Mouse (Mus musculus): Measurements from ENCODE around the gene Scamp1. TPM values are rescaled to one million over a fixed set of nuclear protein-coding genes. Genes with fewer than 3 reads are reported as not detected.

The Scamp1 gene
- polyA plus RNA-seq, 1 experiment, result 22.3 TPM

DNA sequence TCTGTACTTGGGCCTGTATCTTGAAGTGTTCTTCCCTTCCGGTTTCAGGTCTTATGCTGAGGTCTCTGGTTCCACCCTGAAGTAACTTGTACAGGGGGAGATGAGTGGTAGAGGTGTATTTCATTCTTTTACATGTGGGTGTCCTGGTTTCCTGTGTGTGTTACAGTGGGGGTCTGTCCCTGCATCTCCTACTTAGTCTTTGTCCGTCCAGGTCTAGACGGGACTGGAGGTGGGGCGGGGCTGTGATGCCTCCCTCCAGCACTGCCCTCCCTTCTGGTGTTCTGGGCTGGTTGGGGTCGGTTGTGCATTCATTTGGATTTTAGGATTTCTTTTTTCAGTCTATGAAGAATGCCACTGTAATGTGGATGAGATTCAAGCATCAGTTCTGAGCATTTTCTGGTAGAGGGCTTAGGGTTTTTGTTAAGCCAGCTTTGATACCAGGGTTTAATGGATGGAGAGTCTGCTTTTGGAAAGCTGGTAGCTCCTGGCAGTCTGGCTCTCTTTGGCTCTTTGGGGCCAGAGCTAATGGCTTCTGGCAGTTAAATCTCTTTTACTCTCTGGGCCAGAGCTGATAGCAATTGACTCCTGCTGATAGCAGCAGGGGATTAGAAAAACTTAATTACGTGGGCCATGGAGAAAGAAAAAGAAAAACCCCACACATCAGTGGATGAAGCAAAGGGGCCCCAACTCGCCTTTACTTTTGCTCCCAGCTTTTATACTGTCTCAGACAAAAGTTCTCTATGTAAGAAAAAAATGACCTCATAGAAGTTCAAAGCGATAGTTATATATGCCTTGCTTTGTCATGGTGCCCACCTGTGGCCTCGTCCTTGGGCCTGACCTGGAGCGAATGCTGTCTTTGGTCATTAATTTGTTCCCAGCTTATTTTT, 97.2 kb downstream of the Scamp1 start:
- H3K4me1 ChIP-seq (ENCODE audit: control insufficient read depth, insufficient read depth, low read length), result no peaks in the 10 kb centered on the region
- H3K27ac ChIP-seq (ENCODE audit: insufficient read depth, low read depth, low read length), result no peak overlapping the region
- 83% methylated on average over 10 of the region's 10 CpGs for WGBS

DNA sequence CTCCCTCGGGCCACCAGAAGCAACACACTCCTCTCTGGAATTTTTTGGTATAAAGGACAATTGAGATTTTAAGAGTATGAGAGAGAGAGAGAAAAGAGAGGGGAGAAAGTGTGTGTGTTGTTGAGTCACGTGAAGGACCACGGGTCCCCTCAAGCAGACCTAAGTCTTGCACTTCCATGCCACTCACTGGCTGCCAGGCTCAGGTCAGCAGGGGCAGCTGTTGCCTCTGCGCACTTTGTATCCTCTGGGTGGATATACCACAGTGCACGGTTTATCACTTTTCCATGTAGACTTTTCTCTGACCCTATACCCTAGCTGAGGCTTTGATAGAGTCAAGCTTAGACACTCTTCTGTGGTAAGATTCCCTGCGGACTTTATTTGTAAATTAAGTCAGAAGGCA, 100.0 kb downstream of the Scamp1 start:
- WGBS, result 84% methylated on average over 5 of the region's 6 CpGs
- no peak for DNase-seq
- no peaks in the 10 kb centered on the region for H3K27me3 ChIP-seq (replicated peaks; ENCODE audit: control insufficient read depth, insufficient read depth, low read length)
- peaks cover 7% of the 10 kb centered on the region; the same call in 1 of the 2 replicates for H3K4me1 ChIP-seq (ENCODE audit: control insufficient read depth, insufficient read depth, low read length)
- no peak overlapping the region for H3K4me3 ChIP-seq (ENCODE audit: insufficient read depth, low read depth, low read length)
- H3K36me3 ChIP-seq (ENCODE audit: control insufficient read depth, insufficient read depth, low read length), result no peaks in the 10 kb centered on the region
- TF ChIP-seq CTCF (conservative IDR thresholded peaks at IDR 0.05; ENCODE audit: insufficient read depth, insufficient read length, low read depth, low read length), result no peak
- no peak for TF ChIP-seq POLR2A (IDR thresholded peaks at IDR 0.05; ENCODE audit: low read depth, low read length)
- no peak overlapping the region for H3K27ac ChIP-seq (ENCODE audit: insufficient read depth, low read depth, low read length)

More for the DNA sequence above, 97.2 kb downstream of the Scamp1 start:
- no peak for DNase-seq
- H3K27me3 ChIP-seq (replicated peaks; ENCODE audit: control insufficient read depth, insufficient read depth, low read length), result no peaks in the 10 kb centered on the region
- TF ChIP-seq POLR2A (IDR thresholded peaks at IDR 0.05; ENCODE audit: low read depth, low read length) (no peak), CTCF (conservative IDR thresholded peaks at IDR 0.05; ENCODE audit: insufficient read depth, insufficient read length, low read depth, low read length) (no peak)
- H3K4me3 ChIP-seq (ENCODE audit: insufficient read depth, low read depth, low read length), result no peak overlapping the region
- H3K36me3 ChIP-seq (ENCODE audit: control insufficient read depth, insufficient read depth, low read length), result no peaks in the 10 kb centered on the region

DNA sequence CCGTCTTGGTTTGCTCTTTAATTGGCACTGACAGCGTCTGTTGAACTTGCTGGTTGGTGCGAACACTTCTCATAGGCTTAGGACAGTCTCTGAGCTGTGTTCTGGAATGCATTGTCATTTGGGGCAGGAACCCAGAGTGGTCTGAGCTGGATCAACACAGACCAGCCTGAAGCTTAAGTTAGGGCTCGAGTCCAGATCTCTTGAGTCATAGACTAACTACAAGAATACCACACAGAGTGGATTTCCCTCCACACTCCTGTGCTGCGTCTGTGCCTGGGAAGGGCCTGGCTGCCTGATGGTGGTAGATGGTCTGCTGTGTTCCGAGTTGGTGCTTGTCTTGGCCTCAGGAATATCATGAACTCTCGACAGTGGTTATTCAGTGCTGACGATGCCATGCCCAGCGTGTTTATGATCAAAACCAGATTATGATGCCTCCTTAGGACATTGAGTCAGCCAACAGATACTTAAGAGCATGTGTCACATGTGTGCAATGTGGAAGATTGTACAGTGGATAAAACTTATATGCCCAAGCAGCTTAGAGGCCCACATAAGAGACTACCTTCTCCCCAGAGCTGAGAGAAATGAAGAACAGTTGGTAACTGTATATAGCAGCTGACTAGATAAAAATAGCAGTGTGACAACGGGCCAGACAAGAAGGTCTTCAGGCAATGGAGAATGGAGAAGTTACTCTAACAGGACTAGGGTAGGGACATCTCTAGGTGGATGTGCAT, 100.8 kb downstream of the Scamp1 start:
- Histone ChIP-seq H3K27me3 (replicated peaks; ENCODE audit: control insufficient read depth, insufficient read depth, low read length) (no peaks in the 10 kb centered on the region), H3K4me3 (ENCODE audit: insufficient read depth, low read depth, low read length) (no peak overlapping the region), H3K4me1 (ENCODE audit: control insufficient read depth, insufficient read depth, low read length) (peaks cover 7% of the 10 kb centered on the region; the same call in 1 of the 2 replicates), H3K36me3 (ENCODE audit: control insufficient read depth, insufficient read depth, low read length) (no peaks in the 10 kb centered on the region), H3K27ac (ENCODE audit: insufficient read depth, low read depth, low read length) (no peak overlapping the region)
- 89% methylated on average over 10 of the region's 10 CpGs for WGBS
- no peak for TF ChIP-seq POLR2A (IDR thresholded peaks at IDR 0.05; ENCODE audit: low read depth, low read length)
- TF ChIP-seq CTCF (conservative IDR thresholded peaks at IDR 0.05; ENCODE audit: insufficient read depth, insufficient read length, low read depth, low read length), result no peak
- no peak for DNase-seq

DNA sequence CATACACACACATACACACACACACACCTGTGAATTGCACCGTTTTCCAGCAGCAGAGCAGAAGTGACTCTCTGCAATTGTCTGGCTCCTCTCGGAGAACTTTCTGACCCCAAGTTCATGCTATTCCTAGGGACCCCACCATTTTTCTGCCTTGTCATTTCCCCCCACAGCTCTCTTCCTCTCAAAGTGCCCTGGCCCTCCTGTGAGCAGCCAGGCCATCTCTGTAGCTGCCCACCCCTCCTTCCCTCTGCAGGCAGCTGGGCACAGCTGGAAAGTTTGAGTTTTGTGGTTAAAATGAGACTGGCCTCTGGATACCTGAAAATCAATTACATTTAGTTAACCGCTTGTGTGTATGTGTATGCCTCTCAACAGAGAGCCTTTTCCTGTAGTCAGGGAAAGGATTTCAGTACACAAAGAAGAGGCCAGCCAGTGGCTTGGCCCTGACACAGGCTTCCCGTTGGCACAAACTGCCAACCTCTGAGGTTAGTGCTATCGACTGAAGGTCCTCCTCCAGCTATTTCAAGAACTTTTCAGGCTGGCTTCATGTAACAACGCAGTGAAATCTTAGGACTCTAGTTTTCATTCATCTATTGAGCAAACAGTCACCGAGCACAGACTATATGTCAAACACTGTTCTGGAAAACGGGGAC, 102.2 kb downstream of the Scamp1 start:
- peaks cover 7% of the 10 kb centered on the region; the same call in 1 of the 2 replicates for H3K4me1 ChIP-seq (ENCODE audit: control insufficient read depth, insufficient read depth, low read length)
- H3K36me3 ChIP-seq (ENCODE audit: control insufficient read depth, insufficient read depth, low read length), result no peaks in the 10 kb centered on the region
- no peak for TF ChIP-seq POLR2A (IDR thresholded peaks at IDR 0.05; ENCODE audit: low read depth, low read length)
- no peak for TF ChIP-seq CTCF (conservative IDR thresholded peaks at IDR 0.05; ENCODE audit: insufficient read depth, insufficient read length, low read depth, low read length)
- DNase-seq, result no peak
- no peaks in the 10 kb centered on the region for H3K27me3 ChIP-seq (replicated peaks; ENCODE audit: control insufficient read depth, insufficient read depth, low read length)
- WGBS, result 68% methylated on average over 8 of the region's 8 CpGs
- H3K4me3 ChIP-seq (ENCODE audit: insufficient read depth, low read depth, low read length), result no peak overlapping the region
- no peak overlapping the region for H3K27ac ChIP-seq (ENCODE audit: insufficient read depth, low read depth, low read length)

DNA sequence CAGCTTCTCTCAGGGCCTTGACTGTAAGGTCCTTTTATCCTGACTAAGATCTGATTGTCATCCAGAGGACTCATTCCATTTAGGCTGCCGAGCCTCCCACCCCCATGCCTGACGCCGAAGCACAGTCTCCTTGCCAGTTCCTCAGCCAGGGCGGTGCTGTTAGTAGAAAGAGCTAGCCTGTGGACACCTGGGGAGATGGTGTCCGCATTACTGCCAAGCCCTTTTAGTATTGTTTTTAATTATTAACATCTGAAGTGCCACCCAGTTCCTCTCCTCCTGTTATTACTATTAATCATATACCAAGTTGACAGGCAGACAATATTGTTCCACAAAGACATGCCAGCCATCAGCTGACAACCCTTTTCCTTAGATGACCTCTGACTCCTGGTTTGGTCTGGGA, 103.6 kb downstream of the Scamp1 start:
- H3K4me1 ChIP-seq (ENCODE audit: control insufficient read depth, insufficient read depth, low read length), result peaks cover 7% of the 10 kb centered on the region; the same call in 1 of the 2 replicates
- no peak overlapping the region for H3K4me3 ChIP-seq (ENCODE audit: insufficient read depth, low read depth, low read length)
- WGBS, result 47% methylated on average over 5 of the region's 5 CpGs
- DNase-seq, result peak; percentile 77
- H3K27ac ChIP-seq (ENCODE audit: insufficient read depth, low read depth, low read length), result no peak overlapping the region
- H3K36me3 ChIP-seq (ENCODE audit: control insufficient read depth, insufficient read depth, low read length), result no peaks in the 10 kb centered on the region
- no peak for TF ChIP-seq CTCF (conservative IDR thresholded peaks at IDR 0.05; ENCODE audit: insufficient read depth, insufficient read length, low read depth, low read length)
- no peaks in the 10 kb centered on the region for H3K27me3 ChIP-seq (replicated peaks; ENCODE audit: control insufficient read depth, insufficient read depth, low read length)

DNA sequence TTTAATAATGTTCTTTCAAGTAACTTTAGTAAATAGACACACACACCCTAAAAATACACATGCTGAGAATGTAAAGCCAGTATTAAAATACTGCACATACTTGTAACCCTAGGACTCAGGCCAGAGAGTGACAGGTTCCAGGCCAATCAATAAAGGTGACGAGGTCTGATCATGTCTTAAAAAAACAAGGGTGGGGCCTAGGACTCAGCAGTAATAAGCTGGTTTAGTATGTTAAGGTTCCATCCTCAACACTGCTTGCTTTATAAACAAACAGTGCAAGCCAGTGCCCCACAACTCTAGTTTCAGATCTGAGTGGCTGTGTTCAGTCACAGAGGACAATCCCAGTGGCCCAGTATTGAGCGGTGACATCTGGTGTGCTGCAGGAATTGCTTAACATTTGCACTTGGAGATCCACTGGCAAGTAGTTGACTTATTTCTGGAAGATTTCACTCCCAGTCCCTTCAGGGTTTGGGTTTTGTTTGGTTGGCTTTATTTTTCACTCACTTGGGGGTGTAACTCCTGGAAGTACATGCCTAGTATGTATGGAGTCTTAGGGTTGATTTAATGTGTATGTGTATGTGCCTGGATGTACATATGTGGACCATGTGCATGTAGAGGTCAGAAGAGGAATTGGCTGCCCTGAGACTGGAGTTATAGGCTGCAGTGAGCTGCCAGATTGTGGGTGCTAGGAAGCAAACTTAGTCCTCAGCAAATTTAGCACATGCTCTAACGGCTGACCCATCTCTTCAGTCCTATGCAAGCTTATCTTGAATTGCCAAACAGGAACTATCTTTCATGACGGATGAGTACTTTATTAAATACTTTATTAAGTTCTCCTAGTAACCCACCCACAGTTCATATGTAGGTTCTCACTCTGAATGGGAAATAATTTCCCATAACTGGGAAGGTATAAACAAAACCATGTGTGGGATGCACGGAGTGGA, 104.9 kb downstream of the Scamp1 start:
- DNase-seq, result peak; percentile 10
- WGBS, result 83% methylated on average over 5 of the region's 5 CpGs

More for the DNA sequence above, 104.9 kb downstream of the Scamp1 start:
- no peaks in the 10 kb centered on the region for H3K27me3 ChIP-seq (replicated peaks; ENCODE audit: control insufficient read depth, insufficient read depth, low read length)
- H3K27ac ChIP-seq (ENCODE audit: insufficient read depth, low read depth, low read length), result no peak overlapping the region
- H3K36me3 ChIP-seq (ENCODE audit: control insufficient read depth, insufficient read depth, low read length), result no peaks in the 10 kb centered on the region
- H3K4me1 ChIP-seq (ENCODE audit: control insufficient read depth, insufficient read depth, low read length), result peaks cover 7% of the 10 kb centered on the region; the same call in 1 of the 2 replicates
- TF ChIP-seq POLR2A (IDR thresholded peaks at IDR 0.05; ENCODE audit: low read depth, low read length), result no peak
- TF ChIP-seq CTCF (conservative IDR thresholded peaks at IDR 0.05; ENCODE audit: insufficient read depth, insufficient read length, low read depth, low read length), result no peak
- no peak overlapping the region for H3K4me3 ChIP-seq (ENCODE audit: insufficient read depth, low read depth, low read length)
